Comparison of ENCODE assay signal across 10 mouse cellular contexts in the genomic region with DNA sequence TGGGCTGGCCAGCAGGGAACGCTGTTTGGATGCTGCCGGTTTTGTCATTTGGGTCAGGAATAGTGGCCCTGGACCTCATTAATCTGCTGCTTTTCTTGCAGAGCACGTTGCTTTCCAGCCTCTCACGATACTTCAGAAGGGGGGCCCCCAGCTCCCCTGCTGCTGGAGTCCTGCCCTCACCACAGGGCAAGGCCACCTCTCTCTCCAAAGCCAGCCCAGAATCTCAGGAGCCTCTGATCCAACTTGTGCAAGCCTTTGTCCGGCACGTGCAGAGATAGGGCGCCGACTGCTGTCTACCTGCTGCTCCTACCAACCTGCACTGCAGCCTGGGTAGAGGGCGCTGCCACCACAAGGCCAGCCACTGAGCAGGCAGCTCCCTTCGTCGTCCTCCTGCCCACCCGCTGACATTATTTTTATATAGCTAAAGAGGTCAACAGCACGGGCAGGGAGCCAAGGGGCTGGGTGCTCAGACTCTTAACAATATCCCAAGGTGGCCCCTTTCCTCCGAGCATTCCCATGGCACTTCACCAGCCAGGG. TPM values are rescaled to one million over a fixed set of nuclear protein-coding genes. Genes with fewer than 3 reads are reported as not detected.
A peak's percentile ranks its signal among the peaks of the same experiment; 100 is the strongest.
DNase-seq lines count a peak whose midpoint lies in the region; ATAC-seq and TF ChIP-seq lines count a peak whose summit lies in the region.
"Had no signal": no experiment of that assay in that cellular context is flagged by ENCODE, and none has a peak within 500 bp of the region (broad histone marks: within the 10 kb centered on the region; RNA-seq: fewer than 3 reads in every experiment).

No protein-coding gene starts in this region.

- H3K4me3 ChIP-seq in forebrain, postnatal 0 days (ENCODE audit: low read depth, low read length): no peak overlapping the region
- no peak overlapping the region for H3K4me3 ChIP-seq in forebrain, embryonic 10.5 days
- no peak overlapping the region for H3K4me3 ChIP-seq in midbrain, embryonic 13.5 days (replicated peaks)
- no peak overlapping the region for H3K4me3 ChIP-seq in midbrain, embryonic 11.5 days (ENCODE audit: low read depth, low read length)
- H3K4me3 ChIP-seq in midbrain, embryonic 14.5 days (replicated peaks; ENCODE audit: low read depth, low read length): no peak overlapping the region
- H3K4me3 ChIP-seq in intestine, embryonic 16.5 days (ENCODE audit: low read length): no peak overlapping the region
- H3K4me3 ChIP-seq: forebrain, embryonic 12.5 days had no signal

- peak; percentile 29 for ATAC-seq in forebrain, postnatal 0 days
- ATAC-seq in midbrain, embryonic 13.5 days: no peak
- no peak for ATAC-seq in midbrain, embryonic 11.5 days (ENCODE audit: low FRiP score)
- no peak for ATAC-seq in midbrain, embryonic 14.5 days (ENCODE audit: low FRiP score, low TSS enrichment)
- ATAC-seq in intestine, embryonic 16.5 days: no peak

- H3K27ac ChIP-seq in forebrain, postnatal 0 days (ENCODE audit: low read depth, low read length): no peak overlapping the region
- H3K27ac ChIP-seq in forebrain, embryonic 10.5 days: no peak overlapping the region
- H3K27ac ChIP-seq in midbrain, embryonic 13.5 days: peak overlapping the region; percentile 30; the same call in 1 of the 2 replicates
- no peak overlapping the region for H3K27ac ChIP-seq in midbrain, embryonic 11.5 days (ENCODE audit: low read depth, low read length)
- H3K27ac ChIP-seq in midbrain, embryonic 14.5 days (replicated peaks; ENCODE audit: low read depth, low read length): no peak overlapping the region
- no peak overlapping the region for H3K27ac ChIP-seq in intestine, embryonic 16.5 days (ENCODE audit: low read length)
- H3K27ac ChIP-seq: forebrain, embryonic 12.5 days had no signal

- no peaks in the 10 kb centered on the region for H3K4me1 ChIP-seq in forebrain, postnatal 0 days (ENCODE audit: insufficient read depth)
- 0 out of 2 replicates have a peak, but pooled peaks cover 3% of the 10 kb centered on the region for H3K4me1 ChIP-seq in forebrain, embryonic 10.5 days
- no peaks in the 10 kb centered on the region for H3K4me1 ChIP-seq in midbrain, embryonic 13.5 days (replicated peaks)
- no peaks in the 10 kb centered on the region for H3K4me1 ChIP-seq in midbrain, embryonic 11.5 days (ENCODE audit: control insufficient read depth, insufficient read depth, low read length)
- H3K4me1 ChIP-seq in midbrain, embryonic 14.5 days (ENCODE audit: control insufficient read depth, insufficient read depth, low read length): no peaks in the 10 kb centered on the region
- H3K4me1 ChIP-seq in intestine, embryonic 16.5 days (ENCODE audit: control insufficient read depth, insufficient read depth, low read length): no peaks in the 10 kb centered on the region
- H3K4me1 ChIP-seq: forebrain, embryonic 12.5 days had no signal

- peak; percentile 12; the same call in 1 of the 2 replicates for TF ChIP-seq CTCF in forebrain, postnatal 0 days (IDR thresholded peaks at IDR 0.05; ENCODE audit: low read depth)

- no peak overlapping the region for H3K9ac ChIP-seq in forebrain, postnatal 0 days
- H3K9ac ChIP-seq in midbrain, embryonic 13.5 days (replicated peaks): no peak overlapping the region
- no peak overlapping the region for H3K9ac ChIP-seq in midbrain, embryonic 11.5 days (ENCODE audit: low read length)
- H3K9ac ChIP-seq in midbrain, embryonic 14.5 days (replicated peaks; ENCODE audit: low read length): no peak overlapping the region
- no peak overlapping the region for H3K9ac ChIP-seq in intestine, embryonic 16.5 days (ENCODE audit: low read depth, low read length)
- H3K9ac ChIP-seq: forebrain, embryonic 12.5 days had no signal

- H3K36me3 ChIP-seq in forebrain, postnatal 0 days (ENCODE audit: insufficient read depth): peaks cover 96% of the 10 kb centered on the region
- peaks cover 100% of the 10 kb centered on the region for H3K36me3 ChIP-seq in forebrain, embryonic 10.5 days (replicated peaks)
- H3K36me3 ChIP-seq in midbrain, embryonic 13.5 days: peaks cover 100% of the 10 kb centered on the region
- H3K36me3 ChIP-seq in midbrain, embryonic 11.5 days (ENCODE audit: control insufficient read depth, insufficient read depth, low read length): peaks cover 43% of the 10 kb centered on the region
- H3K36me3 ChIP-seq in midbrain, embryonic 14.5 days (ENCODE audit: control insufficient read depth, insufficient read depth, low read length): peaks cover 100% of the 10 kb centered on the region
- H3K36me3 ChIP-seq in intestine, embryonic 16.5 days (ENCODE audit: control insufficient read depth, insufficient read depth, low read length): peaks cover 42% of the 10 kb centered on the region

- no peaks in the 10 kb centered on the region for H3K9me3 ChIP-seq in forebrain, postnatal 0 days (ENCODE audit: low read length)
- no peaks in the 10 kb centered on the region for H3K9me3 ChIP-seq in forebrain, embryonic 10.5 days
- H3K9me3 ChIP-seq in midbrain, embryonic 13.5 days: no peaks in the 10 kb centered on the region
- no peaks in the 10 kb centered on the region for H3K9me3 ChIP-seq in midbrain, embryonic 11.5 days (ENCODE audit: control insufficient read depth, low read length)
- H3K9me3 ChIP-seq in midbrain, embryonic 14.5 days (ENCODE audit: control insufficient read depth, low read length): no peaks in the 10 kb centered on the region
- H3K9me3 ChIP-seq in intestine, embryonic 16.5 days (ENCODE audit: control insufficient read depth, low read length): no peaks in the 10 kb centered on the region
- H3K9me3 ChIP-seq: forebrain, embryonic 12.5 days had no signal

- no peak for DNase-seq in forebrain, postnatal 0 days
- no peak for DNase-seq in forebrain, embryonic 10.5 days (ENCODE audit: extremely low spot score, low spot score)
- DNase-seq in midbrain, embryonic 11.5 days (ENCODE audit: low spot score, missing footprints): no peak
- DNase-seq in heart, adult 8-10 months (ENCODE audit: low spot score): peak; percentile 26
- peak; percentile 11 for DNase-seq in midbrain, embryonic 14.5 days
- DNase-seq in urinary bladder, postnatal 4 days (ENCODE audit: low spot score in 2 of 2): no peak
- DNase-seq: layer of hippocampus, postnatal 36 days had no signal

- WGBS in forebrain, postnatal 0 days: 56% methylated on average over 14 of the region's 14 CpGs
- WGBS in forebrain, embryonic 10.5 days: 88% methylated on average over 14 of the region's 14 CpGs
- WGBS in midbrain, embryonic 13.5 days: 72% methylated on average over 14 of the region's 14 CpGs
- 75% methylated on average over 14 of the region's 14 CpGs for WGBS in midbrain, embryonic 11.5 days
- WGBS in midbrain, embryonic 14.5 days: 82% methylated on average over 14 of the region's 14 CpGs
- 61% methylated on average over 14 of the region's 14 CpGs for WGBS in intestine, embryonic 16.5 days

- H3K4me2 ChIP-seq in forebrain, postnatal 0 days (ENCODE audit: low read depth): no peak overlapping the region
- no peak overlapping the region for H3K4me2 ChIP-seq in midbrain, embryonic 13.5 days (replicated peaks)
- no peak overlapping the region for H3K4me2 ChIP-seq in midbrain, embryonic 11.5 days
- H3K4me2 ChIP-seq in midbrain, embryonic 14.5 days (ENCODE audit: low read length): no peak overlapping the region
- no peak overlapping the region for H3K4me2 ChIP-seq in intestine, embryonic 16.5 days (ENCODE audit: low read depth, low read length)
- H3K4me2 ChIP-seq: forebrain, embryonic 12.5 days had no signal

- no peaks in the 10 kb centered on the region for H3K27me3 ChIP-seq in forebrain, postnatal 0 days (ENCODE audit: insufficient read depth, low read length)
- H3K27me3 ChIP-seq in forebrain, embryonic 10.5 days (ENCODE audit: poor library complexity, severe bottlenecking): no peaks in the 10 kb centered on the region
- H3K27me3 ChIP-seq in midbrain, embryonic 13.5 days: no peaks in the 10 kb centered on the region
- H3K27me3 ChIP-seq in midbrain, embryonic 11.5 days (ENCODE audit: control insufficient read depth, insufficient read depth, low read length): no peaks in the 10 kb centered on the region
- H3K27me3 ChIP-seq in midbrain, embryonic 14.5 days (ENCODE audit: control insufficient read depth, insufficient read depth, low read length): no peaks in the 10 kb centered on the region
- no peaks in the 10 kb centered on the region for H3K27me3 ChIP-seq in intestine, embryonic 16.5 days (replicated peaks; ENCODE audit: control insufficient read depth, insufficient read depth, low read length)
- H3K27me3 ChIP-seq: forebrain, embryonic 12.5 days had no signal

RNA-seq across cellular contexts. Expression of a gene that starts 15.5 kb away (rescaled TPM):
- total RNA-seq in forebrain, postnatal 0 days (2014; rRNA removed): 291 and 292 TPM in 2 replicates
- polyA plus RNA-seq in forebrain, postnatal 0 days (2015; fragmentation: Nextera tagmentation; extraction: Ambion mirVana): 147 and 156 TPM in 2 replicates
- 76.9 and 82.0 TPM in 2 replicates for polyA plus RNA-seq in forebrain, embryonic 10.5 days (2016; fragmentation: Nextera tagmentation; extraction: Ambion mirVana)
- polyA plus RNA-seq in midbrain, embryonic 13.5 days (2015; fragmentation: Nextera tagmentation; extraction: Ambion mirVana): 147 and 158 TPM in 2 replicates
- polyA plus RNA-seq in midbrain, embryonic 11.5 days (2014; fragmentation: Nextera tagmentation; extraction: Ambion mirVana): 42.0 and 48.1 TPM in 2 replicates
- total RNA-seq in heart, adult 8-10 months (2022): 10 to 100 TPM; 37.2 to 45.5 (median 41.6) TPM
- 129 and 183 TPM in 2 replicates for polyA plus RNA-seq in midbrain, embryonic 14.5 days (2014; fragmentation: Nextera tagmentation; extraction: Ambion mirVana)
- polyA plus RNA-seq in intestine, embryonic 16.5 days (2015; fragmentation: Nextera tagmentation; extraction: Ambion mirVana): 68.6 and 71.4 TPM in 2 replicates

RNA-seq across cellular contexts. Expression of a gene that starts 20.4 kb away (rescaled TPM):
- 57.4 and 70.8 TPM in 2 replicates for total RNA-seq in forebrain, postnatal 0 days (2014; rRNA removed)
- polyA plus RNA-seq in forebrain, postnatal 0 days (2015; fragmentation: Nextera tagmentation; extraction: Ambion mirVana): 24.4 and 28.6 TPM in 2 replicates
- polyA plus RNA-seq in forebrain, embryonic 10.5 days (2016; fragmentation: Nextera tagmentation; extraction: Ambion mirVana): 29.9 and 30.9 TPM in 2 replicates
- polyA plus RNA-seq in midbrain, embryonic 13.5 days (2015; fragmentation: Nextera tagmentation; extraction: Ambion mirVana): 29.4 and 30.2 TPM in 2 replicates
- 16.6 TPM in 2 replicates for polyA plus RNA-seq in midbrain, embryonic 11.5 days (2014; fragmentation: Nextera tagmentation; extraction: Ambion mirVana)
- 10 to 100 TPM; 66.5 to 76.0 (median 71.4) TPM for total RNA-seq in heart, adult 8-10 months (2022)
- polyA plus RNA-seq in midbrain, embryonic 14.5 days (2014; fragmentation: Nextera tagmentation; extraction: Ambion mirVana): 26.1 and 29.7 TPM in 2 replicates
- polyA plus RNA-seq in intestine, embryonic 16.5 days (2015; fragmentation: Nextera tagmentation; extraction: Ambion mirVana): 23.1 and 24.7 TPM in 2 replicates

RNA-seq across cellular contexts. Expression of a gene that starts 48.4 kb away (rescaled TPM):
- 52.2 and 92.4 TPM in 2 replicates for total RNA-seq in forebrain, postnatal 0 days (2014; rRNA removed)
- 40.1 and 44.7 TPM in 2 replicates for polyA plus RNA-seq in forebrain, postnatal 0 days (2015; fragmentation: Nextera tagmentation; extraction: Ambion mirVana)
- 54.8 and 60.1 TPM in 2 replicates for polyA plus RNA-seq in forebrain, embryonic 10.5 days (2016; fragmentation: Nextera tagmentation; extraction: Ambion mirVana)
- polyA plus RNA-seq in midbrain, embryonic 13.5 days (2015; fragmentation: Nextera tagmentation; extraction: Ambion mirVana): 54.7 and 56.6 TPM in 2 replicates
- polyA plus RNA-seq in midbrain, embryonic 11.5 days (2014; fragmentation: Nextera tagmentation; extraction: Ambion mirVana): 41.1 and 45.8 TPM in 2 replicates
- 1 to 10 TPM; 5.7 to 9.8 (median 7.9) TPM for total RNA-seq in heart, adult 8-10 months (2022)
- polyA plus RNA-seq in midbrain, embryonic 14.5 days (2014; fragmentation: Nextera tagmentation; extraction: Ambion mirVana): 56.3 and 57.2 TPM in 2 replicates
- 59.4 and 63.3 TPM in 2 replicates for polyA plus RNA-seq in intestine, embryonic 16.5 days (2015; fragmentation: Nextera tagmentation; extraction: Ambion mirVana)

RNA-seq across cellular contexts. Expression of a gene that starts 57.5 kb away (rescaled TPM):
- 25.1 and 29.3 TPM in 2 replicates for total RNA-seq in forebrain, postnatal 0 days (2014; rRNA removed)
- polyA plus RNA-seq in forebrain, postnatal 0 days (2015; fragmentation: Nextera tagmentation; extraction: Ambion mirVana): 11.8 and 14.1 TPM in 2 replicates
- 65.2 and 72.8 TPM in 2 replicates for polyA plus RNA-seq in forebrain, embryonic 10.5 days (2016; fragmentation: Nextera tagmentation; extraction: Ambion mirVana)
- 23.6 and 27.9 TPM in 2 replicates for polyA plus RNA-seq in midbrain, embryonic 13.5 days (2015; fragmentation: Nextera tagmentation; extraction: Ambion mirVana)
- polyA plus RNA-seq in midbrain, embryonic 11.5 days (2014; fragmentation: Nextera tagmentation; extraction: Ambion mirVana): 46.0 and 53.7 TPM in 2 replicates
- total RNA-seq in heart, adult 8-10 months (2022): 10 to 100 TPM; 15.3 to 19.8 (median 16.4) TPM
- polyA plus RNA-seq in midbrain, embryonic 14.5 days (2014; fragmentation: Nextera tagmentation; extraction: Ambion mirVana): 20.5 and 26.0 TPM in 2 replicates
- polyA plus RNA-seq in intestine, embryonic 16.5 days (2015; fragmentation: Nextera tagmentation; extraction: Ambion mirVana): 23.6 and 26.6 TPM in 2 replicates

RNA-seq across cellular contexts. Expression of a gene that starts 57.5 kb away (rescaled TPM):
- 26.6 and 34.8 TPM in 2 replicates for total RNA-seq in forebrain, postnatal 0 days (2014; rRNA removed)
- 31.1 and 37.7 TPM in 2 replicates for polyA plus RNA-seq in forebrain, postnatal 0 days (2015; fragmentation: Nextera tagmentation; extraction: Ambion mirVana)
- 26.0 and 26.5 TPM in 2 replicates for polyA plus RNA-seq in forebrain, embryonic 10.5 days (2016; fragmentation: Nextera tagmentation; extraction: Ambion mirVana)
- polyA plus RNA-seq in midbrain, embryonic 13.5 days (2015; fragmentation: Nextera tagmentation; extraction: Ambion mirVana): 30.6 and 32.3 TPM in 2 replicates
- polyA plus RNA-seq in midbrain, embryonic 11.5 days (2014; fragmentation: Nextera tagmentation; extraction: Ambion mirVana): 23.6 and 25.7 TPM in 2 replicates
- total RNA-seq in heart, adult 8-10 months (2022): 10 to 100 TPM; 20.8 to 25.2 (median 24.1) TPM
- polyA plus RNA-seq in midbrain, embryonic 14.5 days (2014; fragmentation: Nextera tagmentation; extraction: Ambion mirVana): 32.2 and 32.7 TPM in 2 replicates
- 38.3 and 41.2 TPM in 2 replicates for polyA plus RNA-seq in intestine, embryonic 16.5 days (2015; fragmentation: Nextera tagmentation; extraction: Ambion mirVana)

Comparison
In these comparisons a context has a peak if more than half of its experiments do, and no peak if none do; other contexts are left out.
1. DNase-seq: peak in heart, adult 8-10 months (single experiment) and midbrain, embryonic 14.5 days (single experiment); none in forebrain, postnatal 0 days (single experiment), forebrain, embryonic 10.5 days (single experiment), midbrain, embryonic 11.5 days (single experiment) and urinary bladder, postnatal 4 days (0 of 2).